Mouse (Mus musculus): ENCODE measurements at regions not wholly inside any gene's neighbourhood (a gene's known extent, or its start where the extent isn't known, plus 50 kb on each side); places are given as distances from the start of the nearest gene placed in this dataset.

GRCm38 (mm10) chr1:186317285-186317684 is 200.2 kb upstream of the Lyplal1 start:
- TF ChIP-seq CTCF (IDR thresholded peaks at IDR 0.05; ENCODE audit: insufficient read depth, low read length), result no peak
- TF ChIP-seq POLR2A (IDR thresholded peaks at IDR 0.05; ENCODE audit: borderline replicate concordance, extremely low read depth, low read depth, low read length), result no peak

Data from lung, adult 2 months (tissue).